Mouse (Mus musculus) granulocyte monocyte progenitor cell, adult 5-6 weeks (primary cell): Measurements from ENCODE around the gene 1700021F07Rik. TPM values are rescaled to one million over a fixed set of nuclear protein-coding genes. Genes with fewer than 3 reads are reported as not detected.
A peak's percentile ranks its signal among the peaks of the same experiment; 100 is the strongest.

Experiments
- ATAC-seq: replicated peaks from 2 replicates; pipeline ENCODE4 v1.8.0; 2016; ENCODE audit warnings: mild to moderate bottlenecking, moderate TSS enrichment, inconsistent platforms; ENCODE audit not compliant: poor library complexity, severe bottlenecking
- total RNA-seq, 2 experiments: library from RNA; stranded (forward) in 1 of 2; stranded (reverse) in 1 of 2; fragments of 200-712, 200-1000 nt in 1 of 2; fragments of >200 nt in 1 of 2; fragmentation: Nextera tagmentation in 1 of 2; gene quantifications; 2 replicates each; pipeline ENCODE4 v1.2.3; 2014 to 2017

The 1700021F07Rik gene
- total RNA-seq, 2 experiments from 2014 or later = not detected

- ATAC-seq = no peak
These were observed 36.5 kb downstream of the 1700021F07Rik start for GRCm38 (mm10) chr2:173558754-173559396.

DNA sequence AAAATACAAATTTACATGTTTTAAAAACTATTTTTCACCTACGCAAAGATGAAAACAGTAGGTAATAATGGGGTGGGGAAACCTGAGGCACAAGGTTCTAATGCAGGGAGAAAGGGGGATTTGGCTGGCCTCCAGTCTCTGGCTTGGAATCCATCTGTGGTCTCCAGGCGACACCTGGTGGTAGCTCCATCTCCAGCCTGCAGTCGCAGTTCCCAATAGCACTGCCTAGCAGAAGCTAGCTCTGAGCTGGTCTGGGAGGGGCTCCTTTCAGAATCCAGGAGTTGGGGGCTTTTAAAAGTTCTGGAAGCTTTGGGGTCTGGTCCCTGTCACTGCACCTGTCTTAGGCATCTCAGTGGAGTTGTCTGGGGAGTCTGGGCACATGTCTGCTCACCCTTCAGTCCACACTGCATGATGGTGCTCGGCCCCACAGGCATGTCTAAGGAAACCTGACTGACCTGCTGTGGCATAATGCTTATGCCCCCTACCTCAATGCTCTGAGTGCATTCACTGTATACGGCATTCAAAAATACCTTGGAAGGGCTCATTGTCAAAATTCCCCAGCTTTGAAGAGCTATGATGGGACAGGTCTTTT is 39.6 kb downstream of the 1700021F07Rik start:
- ATAC-seq = peak; percentile 79

DNA sequence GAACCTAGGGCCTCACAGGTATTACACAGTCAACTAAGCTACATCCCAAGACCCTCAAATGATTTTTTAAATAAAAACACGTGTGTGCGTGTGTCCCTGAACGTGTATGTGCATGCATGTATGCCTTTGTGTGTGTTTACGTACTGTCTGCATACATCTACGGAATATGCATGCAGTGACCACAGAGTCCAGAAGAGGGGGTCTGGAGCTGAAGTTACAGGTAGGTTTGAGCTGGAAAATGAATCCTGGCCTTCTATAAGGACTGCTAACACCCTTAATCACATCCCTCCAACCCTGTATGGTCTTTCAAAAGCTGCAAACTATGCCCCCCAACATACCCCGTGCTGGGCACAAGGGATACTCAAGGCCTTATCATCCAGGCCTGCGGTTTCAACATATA is 41.0 kb downstream of the 1700021F07Rik start:
- ATAC-seq = no peak

DNA sequence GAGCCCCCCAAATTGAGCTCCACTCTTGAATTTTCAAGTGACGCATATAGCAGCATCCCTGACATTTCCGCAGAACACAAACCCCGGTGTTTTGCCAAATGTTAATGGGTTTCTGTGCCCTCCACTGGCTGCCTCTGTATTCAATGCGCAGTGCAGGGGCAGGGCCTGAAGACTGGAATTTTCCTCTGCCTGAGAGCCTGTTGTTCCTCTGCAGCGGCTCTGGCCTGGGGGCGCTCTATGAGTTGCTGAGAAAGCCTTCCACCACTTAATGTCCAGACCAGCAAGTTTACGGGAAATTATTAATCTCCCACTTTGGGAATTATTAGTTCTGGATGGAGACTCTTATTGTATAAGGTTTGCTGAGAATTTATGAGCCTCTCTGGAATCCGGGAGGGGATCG is 41.8 kb downstream of the 1700021F07Rik start:
- no peak for ATAC-seq

Other genes starting within 250 kb of the 1700021F07Rik start
- gene Pmepa1, start 246.1 kb upstream of the 1700021F07Rik start, total RNA-seq (2014; fragmentation: Nextera tagmentation) = 0.45 TPM in 1 of 2 replicates, not detected in the other
- not detected in 2 replicates for gene Pmepa1, start 246.1 kb upstream of the 1700021F07Rik start, total RNA-seq (2017)
- not detected in 2 replicates for gene Ankrd60, start 55.8 kb downstream of the 1700021F07Rik start, total RNA-seq (2014; fragmentation: Nextera tagmentation)
- gene Ankrd60, start 55.8 kb downstream of the 1700021F07Rik start, total RNA-seq (2017) = not detected in 2 replicates
- 9.0 and 9.6 TPM in 2 replicates for gene Rab22a, start 137.2 kb downstream of the 1700021F07Rik start, total RNA-seq (2014; fragmentation: Nextera tagmentation)
- 5.5 and 5.9 TPM in 2 replicates for gene Rab22a, start 137.2 kb downstream of the 1700021F07Rik start, total RNA-seq (2017)
- gene 1700010B08Rik, start 196.8 kb downstream of the 1700021F07Rik start, total RNA-seq (2014; fragmentation: Nextera tagmentation) = not detected in 2 replicates
- gene 1700010B08Rik, start 196.8 kb downstream of the 1700021F07Rik start, total RNA-seq (2017) = not detected in 2 replicates
- 8.7 and 19.3 TPM in 2 replicates for gene Vapb, start 214.9 kb downstream of the 1700021F07Rik start, total RNA-seq (2014; fragmentation: Nextera tagmentation)
- 62.4 and 90.0 TPM in 2 replicates for gene Vapb, start 214.9 kb downstream of the 1700021F07Rik start, total RNA-seq (2017)